Comparison of ENCODE assay signal across 9 mouse cellular contexts in the genomic region with DNA sequence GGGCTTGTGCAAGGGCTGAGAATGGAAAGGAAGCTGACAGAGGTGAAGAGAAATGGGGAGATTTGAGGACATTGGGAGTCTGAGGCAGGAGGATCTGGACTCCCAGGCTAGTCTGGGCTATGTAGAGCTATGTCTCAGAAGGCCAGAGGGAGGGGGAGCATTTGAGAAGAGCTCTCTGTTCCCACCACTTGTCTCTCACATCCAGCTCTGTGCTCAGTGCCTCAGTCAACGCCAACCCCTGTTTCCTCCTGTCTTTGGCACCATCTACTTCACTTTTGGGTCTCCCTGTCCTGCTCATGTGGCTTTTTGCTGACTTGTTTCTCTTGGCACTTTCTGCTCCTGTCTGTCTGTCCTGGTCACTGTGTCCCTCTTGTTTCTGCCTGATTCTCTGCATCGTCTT. TPM values are rescaled to one million over a fixed set of nuclear protein-coding genes. Genes with fewer than 3 reads are reported as not detected.
DNase-seq lines count a peak whose midpoint lies in the region; ATAC-seq and TF ChIP-seq lines count a peak whose summit lies in the region.
"Had no signal": no experiment of that assay in that cellular context is flagged by ENCODE, and none has a peak within 500 bp of the region (broad histone marks: within the 10 kb centered on the region; RNA-seq: fewer than 3 reads in every experiment).

No protein-coding gene starts in this region.

- H3K4me3 ChIP-seq in layer of hippocampus, adult 2 months, result peak overlapping the region; percentile 43; the same call in 1 of the 2 replicates
- H3K4me3 ChIP-seq in embryonic facial prominence, embryonic 14.5 days (ENCODE audit: low read depth, low read length), result peak overlapping the region; percentile 8; the same call in 1 of the 2 replicates
- no peak overlapping the region; the same call in 1 of the 2 replicates for H3K4me3 ChIP-seq in intestine, embryonic 14.5 days (ENCODE audit: low read depth, low read length)
- H3K4me3 ChIP-seq in neural tube, embryonic 12.5 days, result peak overlapping the region; percentile 7; the same call in 1 of the 2 replicates

- WGBS in embryonic facial prominence, embryonic 14.5 days, result 44% methylated on average over 2 of the region's 2 CpGs
- 25% methylated on average over 2 of the region's 2 CpGs for WGBS in intestine, embryonic 14.5 days
- WGBS in neural tube, embryonic 12.5 days, result 23% methylated on average over 2 of the region's 2 CpGs

- peak overlapping the region; percentile 31 for H3K9ac ChIP-seq in embryonic facial prominence, embryonic 14.5 days (ENCODE audit: low read depth, low read length)
- H3K9ac ChIP-seq in intestine, embryonic 14.5 days (ENCODE audit: low read length), result no peak overlapping the region
- peak overlapping the region; percentile 45 for H3K9ac ChIP-seq in neural tube, embryonic 12.5 days

- H3K4me2 ChIP-seq in embryonic facial prominence, embryonic 14.5 days (ENCODE audit: low read depth, low read length), result peak overlapping the region; percentile 43
- peak overlapping the region; percentile 33 for H3K4me2 ChIP-seq in intestine, embryonic 14.5 days (ENCODE audit: low read length)
- peak overlapping the region; percentile 54 for H3K4me2 ChIP-seq in neural tube, embryonic 12.5 days (replicated peaks)

- DNase-seq in layer of hippocampus, adult 2 months (ENCODE audit: low spot score in 2 of 2), result no peak
- DNase-seq in layer of hippocampus, postnatal 10 days (ENCODE audit: low spot score in 2 of 2), result no peak
- DNase-seq in embryonic facial prominence, embryonic 14.5 days (ENCODE audit: low spot score), result no peak
- DNase-seq in intestine, embryonic 14.5 days (ENCODE audit: low spot score), result no peak
- DNase-seq in thymus, postnatal 14 days, result no peak
- DNase-seq in embryo, embryonic 10 days (ENCODE audit: low spot score), result no peak
- DNase-seq in spleen, postnatal 4 days (ENCODE audit: low spot score in 2 of 2), result no peak
- DNase-seq: cerebellum, adult 8-10 months had no signal

- no peaks in the 10 kb centered on the region for H3K27me3 ChIP-seq in embryonic facial prominence, embryonic 14.5 days (replicated peaks; ENCODE audit: control insufficient read depth, insufficient read depth, low read length)
- H3K27me3 ChIP-seq in intestine, embryonic 14.5 days (replicated peaks; ENCODE audit: control insufficient read depth, insufficient read depth, low read length), result no peaks in the 10 kb centered on the region
- 0 out of 2 replicates have a peak, but pooled peaks cover 2% of the 10 kb centered on the region for H3K27me3 ChIP-seq in neural tube, embryonic 12.5 days (replicated peaks)

- peak overlapping the region; percentile 43; the same call in 1 of the 2 replicates for H3K27ac ChIP-seq in layer of hippocampus, adult 2 months
- H3K27ac ChIP-seq in embryonic facial prominence, embryonic 14.5 days (replicated peaks; ENCODE audit: low read depth, low read length), result no peak overlapping the region
- H3K27ac ChIP-seq in intestine, embryonic 14.5 days (ENCODE audit: low read depth), result peak overlapping the region; percentile 7; the same call in 1 of the 2 replicates
- no peak overlapping the region for H3K27ac ChIP-seq in neural tube, embryonic 12.5 days

- H3K4me1 ChIP-seq in embryonic facial prominence, embryonic 14.5 days (ENCODE audit: control insufficient read depth, insufficient read depth, low read length), result peaks cover 3% of the 10 kb centered on the region; the same call in 1 of the 2 replicates
- H3K4me1 ChIP-seq in intestine, embryonic 14.5 days (replicated peaks; ENCODE audit: control insufficient read depth, insufficient read depth, low read length), result peaks cover 10% of the 10 kb centered on the region
- H3K4me1 ChIP-seq in neural tube, embryonic 12.5 days, result peaks cover 18% of the 10 kb centered on the region

- no peak for TF ChIP-seq CTCF in layer of hippocampus, adult 2 months (conservative IDR thresholded peaks at IDR 0.05)

- no peaks in the 10 kb centered on the region for H3K9me3 ChIP-seq in embryonic facial prominence, embryonic 14.5 days (ENCODE audit: control insufficient read depth, low read length)
- no peaks in the 10 kb centered on the region for H3K9me3 ChIP-seq in intestine, embryonic 14.5 days (ENCODE audit: control insufficient read depth, low read length)
- H3K9me3 ChIP-seq in neural tube, embryonic 12.5 days, result no peaks in the 10 kb centered on the region

- no peak for ATAC-seq in embryonic facial prominence, embryonic 14.5 days (ENCODE audit: low read depth)
- ATAC-seq in intestine, embryonic 14.5 days (replicated peaks; ENCODE audit: low FRiP score, low TSS enrichment, low read depth), result no peak
- ATAC-seq in neural tube, embryonic 12.5 days (ENCODE audit: low FRiP score, low read depth), result no peak

- no peaks in the 10 kb centered on the region for H3K36me3 ChIP-seq in embryonic facial prominence, embryonic 14.5 days (ENCODE audit: control insufficient read depth, insufficient read depth, low read length)
- no peaks in the 10 kb centered on the region for H3K36me3 ChIP-seq in intestine, embryonic 14.5 days (ENCODE audit: control insufficient read depth, insufficient read depth, low read length)
- H3K36me3 ChIP-seq in neural tube, embryonic 12.5 days, result no peaks in the 10 kb centered on the region

RNA-seq across cellular contexts. Expression of gene Ly6g6d, which starts 0.6 kb away (rescaled TPM):
- 1 to 10 TPM; 1.1 TPM for total RNA-seq in layer of hippocampus, adult 2 months (2021)
- total RNA-seq in layer of hippocampus, postnatal 10 days (2021), result 1 to 10 TPM in 1 of 2 experiments, under 1 TPM in 1; 0.78 to 1.6 TPM
- 0.46 and 1.4 TPM in 2 replicates for polyA plus RNA-seq in embryonic facial prominence, embryonic 14.5 days (2014; fragmentation: Nextera tagmentation; extraction: Ambion mirVana)
- polyA plus RNA-seq in intestine, embryonic 14.5 days (2014; fragmentation: Nextera tagmentation; extraction: Ambion mirVana), result 5.0 and 6.1 TPM in 2 replicates
- polyA plus RNA-seq in neural tube, embryonic 12.5 days (2016; fragmentation: Nextera tagmentation; extraction: Ambion mirVana), result 1.9 and 2.2 TPM in 2 replicates

RNA-seq across cellular contexts. Expression of gene Ly6g6e, which starts 0.6 kb away (rescaled TPM):
- total RNA-seq in layer of hippocampus, adult 2 months (2021), result 1 to 10 TPM; 2.5 to 3.5 TPM
- total RNA-seq in layer of hippocampus, postnatal 10 days (2021), result 1 to 10 TPM; 2.8 to 3.5 TPM
- 9.4 and 11.8 TPM in 2 replicates for polyA plus RNA-seq in embryonic facial prominence, embryonic 14.5 days (2014; fragmentation: Nextera tagmentation; extraction: Ambion mirVana)
- polyA plus RNA-seq in intestine, embryonic 14.5 days (2014; fragmentation: Nextera tagmentation; extraction: Ambion mirVana), result 1.3 and 2.8 TPM in 2 replicates
- polyA plus RNA-seq in neural tube, embryonic 12.5 days (2016; fragmentation: Nextera tagmentation; extraction: Ambion mirVana), result 0.38 and 0.57 TPM in 2 replicates

RNA-seq across cellular contexts. Expression of gene Ly6g6f, which starts 8.1 kb away (rescaled TPM):
- under 1 TPM in 1 of 2 experiments, not detected in 1; 0.52 TPM for total RNA-seq in layer of hippocampus, adult 2 months (2021)
- total RNA-seq in layer of hippocampus, postnatal 10 days (2021), result not detected
- polyA plus RNA-seq in embryonic facial prominence, embryonic 14.5 days (2014; fragmentation: Nextera tagmentation; extraction: Ambion mirVana), result 0.18 TPM in 1 of 2 replicates, not detected in the other
- polyA plus RNA-seq in intestine, embryonic 14.5 days (2014; fragmentation: Nextera tagmentation; extraction: Ambion mirVana), result 0.27 TPM in 1 of 2 replicates, not detected in the other
- 0.23 and 0.84 TPM in 2 replicates for polyA plus RNA-seq in neural tube, embryonic 12.5 days (2016; fragmentation: Nextera tagmentation; extraction: Ambion mirVana)

RNA-seq across cellular contexts. Expression of gene Mpig6b, which starts 11.3 kb away (rescaled TPM):
- total RNA-seq in layer of hippocampus, adult 2 months (2021), result not detected
- total RNA-seq in layer of hippocampus, postnatal 10 days (2021), result not detected
- polyA plus RNA-seq in embryonic facial prominence, embryonic 14.5 days (2014; fragmentation: Nextera tagmentation; extraction: Ambion mirVana), result 0.55 and 0.96 TPM in 2 replicates
- polyA plus RNA-seq in intestine, embryonic 14.5 days (2014; fragmentation: Nextera tagmentation; extraction: Ambion mirVana), result 0.55 and 0.81 TPM in 2 replicates
- polyA plus RNA-seq in neural tube, embryonic 12.5 days (2016; fragmentation: Nextera tagmentation; extraction: Ambion mirVana), result 0.81 and 0.88 TPM in 2 replicates

RNA-seq across cellular contexts. Expression of gene Abhd16a, which starts 11.8 kb away (rescaled TPM):
- total RNA-seq in layer of hippocampus, adult 2 months (2021), result 100 to 1,000 TPM; 110 to 113 TPM
- total RNA-seq in layer of hippocampus, postnatal 10 days (2021), result 10 to 100 TPM; 77.4 to 79.9 TPM
- 77.2 and 92.3 TPM in 2 replicates for polyA plus RNA-seq in embryonic facial prominence, embryonic 14.5 days (2014; fragmentation: Nextera tagmentation; extraction: Ambion mirVana)
- 86.4 and 91.0 TPM in 2 replicates for polyA plus RNA-seq in intestine, embryonic 14.5 days (2014; fragmentation: Nextera tagmentation; extraction: Ambion mirVana)
- polyA plus RNA-seq in neural tube, embryonic 12.5 days (2016; fragmentation: Nextera tagmentation; extraction: Ambion mirVana), result 78.7 and 83.6 TPM in 2 replicates

Comparison
In these comparisons a context has a peak if more than half of its experiments do, and no peak if none do; other contexts are left out.
1. H3K27ac ChIP-seq: peak in layer of hippocampus, adult 2 months (single experiment) and intestine, embryonic 14.5 days (single experiment); none in embryonic facial prominence, embryonic 14.5 days (single experiment) and neural tube, embryonic 12.5 days (single experiment).
2. Peak in every context shown above with its lines, with median percentiles within 50 percentile points of each other: H3K4me2 ChIP-seq.